Mouse (Mus musculus) induced T-regulatory cell, adult 2 months (primary cell): ENCODE data around the gene Crygb.

Experiments
- DNase-seq: peaks from one replicate; pipeline ENCODE4 v3.0.0-alpha.2; 2012; ENCODE audit warnings: low read depth

Crygb gene

DNA sequence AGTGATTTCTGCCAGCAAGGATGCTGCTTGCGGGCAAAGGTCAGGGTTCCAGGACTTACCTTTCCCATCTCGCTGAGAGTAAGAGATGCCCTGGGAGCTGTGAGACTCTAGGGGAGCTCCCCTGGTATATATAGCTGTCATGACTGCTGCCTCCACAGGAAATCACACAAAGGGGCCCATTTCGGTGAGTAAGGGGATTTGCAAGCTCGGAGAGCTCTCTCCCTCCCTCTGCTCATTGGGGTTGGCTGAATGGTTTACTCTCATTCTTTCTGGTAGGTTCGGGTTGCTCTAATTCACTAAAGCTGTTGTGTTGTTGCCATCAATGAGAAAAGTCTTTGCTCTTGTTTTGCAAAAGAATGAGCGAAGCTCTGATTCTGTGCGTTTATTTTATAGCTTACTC, at the start of gene Crygb:
Gene Crygb (minus strand): TSS at position 101 of the 400 bp plus-strand sequence.
- no peak for DNase-seq

GRCm38 (mm10) chr1:65131671-65132070, 49.6 kb upstream of the Crygb start:
- no peak for DNase-seq

GRCm38 (mm10) chr1:65130226-65130625, 48.1 kb upstream of the Crygb start:
- DNase-seq: no peak

GRCm38 (mm10) chr1:65129634-65130180, 47.6 kb upstream of the Crygb start:
- DNase-seq: no peak

DNA sequence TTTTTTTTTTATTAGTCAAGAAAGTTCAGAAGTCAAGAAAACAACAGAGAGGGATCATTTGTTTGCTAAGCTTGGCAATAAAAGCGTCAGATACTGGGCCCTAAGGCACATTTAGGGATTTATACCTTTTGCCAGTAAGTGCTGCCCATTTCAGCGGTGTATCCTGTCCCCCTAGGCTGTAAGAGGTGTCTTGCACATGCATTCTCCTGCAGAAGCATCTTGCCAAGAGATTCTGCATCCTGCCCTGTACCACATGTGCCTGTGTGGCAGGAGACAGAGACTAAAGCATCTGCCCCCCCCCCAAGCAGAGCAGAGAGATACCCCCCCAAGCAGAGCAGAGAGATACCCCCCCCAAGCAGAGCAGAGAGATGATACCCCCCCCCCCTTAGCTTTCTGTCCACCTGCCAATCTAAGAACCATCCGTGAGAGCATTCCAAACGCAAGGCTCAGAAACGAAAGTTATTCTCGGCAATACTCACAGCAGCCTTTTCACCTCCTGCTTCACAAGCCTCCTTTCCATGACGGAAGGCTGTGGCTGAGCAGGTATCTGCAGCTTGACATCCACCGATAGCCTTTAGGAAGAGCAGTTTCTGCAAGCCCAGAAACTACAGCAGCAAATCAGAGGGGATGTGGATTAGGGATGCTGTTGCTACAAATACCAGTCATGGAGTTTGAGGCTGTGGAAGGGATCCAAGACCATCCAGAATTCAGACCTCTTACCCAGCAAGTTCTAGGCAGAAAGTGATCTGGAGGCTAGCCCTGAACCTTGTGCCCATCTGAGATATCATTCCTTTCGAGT, 40.7 kb upstream of the Crygb start, which contains the start of gene D630023F18Rik:
Gene D630023F18Rik (minus strand): TSS at position 641 of the 799 bp plus-strand sequence.
- no peak for DNase-seq

DNA sequence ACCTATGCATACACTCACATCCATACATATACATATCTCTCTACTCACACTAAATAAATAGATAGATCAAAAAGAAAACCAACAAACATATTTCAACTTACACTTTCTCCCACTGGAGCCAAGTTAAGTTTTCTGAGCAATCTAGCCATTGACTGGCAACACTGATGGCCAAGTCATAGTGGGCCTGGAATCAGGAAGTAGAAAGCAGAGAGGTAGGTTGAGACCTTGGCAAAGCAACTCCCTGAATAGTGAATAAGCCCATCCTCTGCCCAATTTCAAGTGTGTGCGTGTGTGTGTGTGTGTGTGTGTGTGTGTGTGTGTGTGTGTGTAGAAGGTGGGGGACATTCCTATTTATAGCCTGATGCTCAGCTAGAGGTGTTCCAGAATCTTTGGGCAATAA, 37.4 kb upstream of the Crygb start, which contains the start of gene Gm28845:
Gene Gm28845 (minus strand): TSS at position 121 of the 400 bp plus-strand sequence.
- DNase-seq: no peak

DNA sequence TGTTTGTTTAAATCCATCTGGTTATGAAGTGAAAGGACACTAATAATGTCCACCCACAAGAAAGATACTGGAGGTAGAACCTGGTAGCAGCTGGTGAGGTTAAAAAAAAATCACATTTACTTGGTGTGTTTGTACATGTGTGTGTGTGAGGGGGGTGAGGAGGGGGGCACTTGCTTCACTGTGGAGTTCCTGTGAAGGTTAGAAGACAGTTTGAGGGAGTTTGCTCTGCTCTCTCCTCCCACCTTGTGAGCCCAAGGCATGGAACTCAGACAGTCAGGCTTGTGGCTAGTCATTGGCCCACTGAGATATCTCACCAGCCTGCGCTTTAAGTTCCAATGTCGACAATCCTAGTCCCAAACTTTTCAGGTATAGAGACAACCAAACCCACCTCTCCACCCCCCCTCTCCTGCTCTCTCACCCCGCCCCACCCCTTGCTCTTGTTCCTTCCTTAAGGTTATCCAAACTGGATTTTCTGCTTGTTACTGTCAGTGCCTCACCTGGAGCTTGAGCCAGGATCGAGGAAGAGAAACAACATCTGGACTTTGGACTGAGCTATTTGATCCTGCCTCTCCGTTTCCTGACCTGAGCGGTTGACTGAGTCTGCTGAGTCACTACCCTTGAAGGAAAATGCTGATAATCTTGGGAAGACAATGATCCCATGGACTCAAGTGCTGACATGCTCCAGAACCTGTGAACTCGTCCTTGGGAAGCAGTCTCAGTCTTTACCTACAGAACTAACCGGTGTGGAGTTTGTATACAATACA, 36.2 kb upstream of the Crygb start:
- no peak for DNase-seq

DNA sequence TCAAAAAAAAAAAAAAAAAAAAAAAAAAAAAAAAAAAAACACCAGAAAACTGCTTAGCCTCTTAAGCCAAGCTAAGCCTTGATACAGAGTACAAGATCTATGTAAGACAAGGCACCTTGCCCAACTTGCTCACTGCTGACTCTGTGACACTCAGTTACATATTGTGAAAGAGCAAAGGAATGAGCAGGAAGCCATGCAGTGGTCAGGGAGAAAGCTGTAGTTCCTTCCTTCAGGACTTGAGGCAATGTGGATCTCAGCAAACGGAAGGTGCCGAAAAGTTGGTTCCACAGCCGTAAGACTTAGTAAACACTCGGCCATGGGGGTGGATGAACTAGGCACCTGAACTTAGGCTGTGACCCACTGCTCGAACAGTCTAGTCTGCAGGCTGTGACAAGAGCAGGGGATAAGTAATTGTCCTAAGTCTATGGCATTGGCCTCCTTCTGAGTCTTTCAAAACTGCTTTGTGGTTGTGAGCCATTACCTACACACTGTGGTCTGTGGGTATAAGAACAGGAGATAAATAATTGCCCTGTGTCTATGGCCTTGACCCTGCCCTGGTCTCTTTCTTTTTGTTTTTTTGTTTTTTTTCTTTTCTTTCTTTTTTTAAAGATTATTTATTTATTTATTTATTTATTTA, 31.6 kb upstream of the Crygb start:
- DNase-seq: no peak

DNA sequence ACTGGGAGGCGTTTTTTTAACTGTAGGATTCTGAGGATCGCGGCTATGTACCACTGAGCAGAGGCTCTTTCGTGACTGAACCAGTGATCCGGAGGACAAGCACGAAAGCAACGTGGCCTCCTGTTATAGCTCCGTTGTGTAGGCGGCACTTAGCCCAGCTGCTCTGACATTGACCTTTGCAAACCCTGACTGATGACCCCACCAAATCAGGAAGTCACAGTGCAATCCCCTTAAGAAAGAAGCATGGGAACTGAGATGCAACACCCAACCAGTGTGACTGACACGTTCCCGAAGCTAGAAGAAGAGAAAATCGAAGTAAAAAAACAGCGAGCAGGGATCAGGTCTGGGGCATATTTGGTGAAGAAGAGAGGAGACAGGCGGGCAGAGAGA, 30.7 kb upstream of the Crygb start:
- DNase-seq: no peak

DNA sequence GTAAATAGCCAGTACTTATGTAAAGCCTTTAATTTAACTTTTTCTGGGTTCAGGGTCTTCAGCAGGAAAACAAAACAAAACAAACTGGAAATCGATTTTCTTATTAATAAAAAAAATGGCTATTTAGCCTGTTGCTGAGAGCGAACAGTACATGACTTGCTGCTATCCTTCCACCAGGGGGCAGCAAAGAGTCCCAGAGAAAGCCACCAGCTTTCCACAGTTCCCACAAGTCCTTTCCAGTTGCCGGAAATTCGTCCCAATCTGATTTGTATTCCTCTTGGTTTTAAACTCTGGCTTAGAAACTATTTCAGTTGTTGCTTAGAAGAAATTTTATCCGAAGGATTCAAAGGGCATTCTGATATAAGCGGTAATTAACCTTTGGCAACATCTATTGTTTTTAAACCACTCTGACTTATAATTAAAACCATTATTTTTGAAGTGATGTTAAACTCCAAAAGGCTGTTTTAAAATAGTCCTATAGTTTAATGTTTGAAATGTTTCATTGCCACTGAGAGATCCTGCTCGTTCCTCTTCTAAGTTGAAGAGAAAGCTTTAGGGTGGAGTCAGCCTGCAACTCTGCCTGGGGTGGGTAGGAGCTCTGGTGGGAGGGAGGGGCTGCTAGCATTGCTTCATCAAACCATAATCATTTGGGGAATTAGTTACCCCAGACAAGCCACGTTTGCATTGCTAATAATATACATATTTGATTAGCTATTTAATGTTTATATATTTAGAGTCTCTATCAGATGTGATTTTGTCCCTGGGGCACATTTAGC, 30.1 kb upstream of the Crygb start:
- DNase-seq: peak; percentile 75

- no peak for DNase-seq
These were observed 27.8 kb upstream of the Crygb start for GRCm38 (mm10) chr1:65109756-65110435.

DNA sequence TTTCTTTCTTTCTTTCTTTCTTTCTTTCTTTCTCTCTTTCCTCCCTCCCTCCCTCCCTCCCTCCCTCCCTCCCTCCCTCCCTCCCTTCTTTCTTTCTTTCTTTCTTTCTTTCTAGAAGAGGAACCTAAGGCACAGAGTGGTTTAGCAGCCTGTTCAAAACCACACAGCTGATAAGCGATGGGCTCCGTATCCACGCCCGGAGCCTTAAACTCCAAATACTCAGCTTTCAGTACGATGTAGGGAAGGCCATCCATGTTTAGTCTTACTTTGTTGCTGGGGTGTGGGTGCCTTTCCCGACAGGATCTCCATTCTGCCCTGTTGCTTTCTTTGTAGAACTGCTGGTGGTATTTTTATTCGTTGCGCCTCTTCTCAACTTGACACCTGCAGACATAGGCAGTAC, 27.1 kb upstream of the Crygb start:
- DNase-seq: no peak

DNA sequence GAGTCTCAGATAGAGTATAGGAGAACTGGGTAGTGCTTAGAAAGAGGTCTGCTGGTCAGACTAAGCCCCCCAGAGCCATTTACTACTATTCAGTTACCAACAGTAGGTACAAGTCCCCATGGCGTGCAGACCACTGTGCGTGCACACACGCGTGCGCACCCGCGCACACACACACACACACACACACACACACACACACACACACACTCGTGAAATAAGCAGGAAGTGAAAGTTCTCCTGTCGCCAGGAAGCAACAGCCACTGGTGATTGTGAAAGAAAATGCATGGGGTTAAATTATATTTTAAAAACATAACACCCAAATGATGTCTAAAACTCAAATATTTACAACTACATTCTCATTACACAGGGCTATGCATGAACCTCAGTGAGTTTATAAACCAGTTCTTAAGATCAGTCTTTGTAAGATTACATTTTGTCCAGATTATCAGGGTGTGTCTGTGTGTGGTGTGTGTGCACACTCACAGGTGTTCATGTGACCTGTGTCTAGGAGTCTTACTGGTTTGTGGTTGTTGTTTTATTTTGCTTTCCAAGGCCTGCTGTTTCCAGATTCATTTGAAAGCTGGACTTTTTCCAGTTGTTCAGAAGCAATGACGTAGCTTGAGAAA, 25.7 kb upstream of the Crygb start:
- no peak for DNase-seq

- no peak for DNase-seq
These were observed 21.2 kb upstream of the Crygb start, which contains the start of gene Cryga for GRCm38 (mm10) chr1:65103273-65103672. Gene Cryga, minus strand, starts transcription at chr1:65103373.

GRCm38 (mm10) chr1:65096953-65097352, 14.9 kb upstream of the Crygb start:
- no peak for DNase-seq

- DNase-seq: no peak
These were observed 9.5 kb upstream of the Crygb start for GRCm38 (mm10) chr1:65091566-65091965.

- DNase-seq: no peak
These were observed 8.3 kb upstream of the Crygb start for GRCm38 (mm10) chr1:65090370-65090769.

GRCm38 (mm10) chr1:65088567-65089356, 6.7 kb upstream of the Crygb start:
- no peak for DNase-seq

DNA sequence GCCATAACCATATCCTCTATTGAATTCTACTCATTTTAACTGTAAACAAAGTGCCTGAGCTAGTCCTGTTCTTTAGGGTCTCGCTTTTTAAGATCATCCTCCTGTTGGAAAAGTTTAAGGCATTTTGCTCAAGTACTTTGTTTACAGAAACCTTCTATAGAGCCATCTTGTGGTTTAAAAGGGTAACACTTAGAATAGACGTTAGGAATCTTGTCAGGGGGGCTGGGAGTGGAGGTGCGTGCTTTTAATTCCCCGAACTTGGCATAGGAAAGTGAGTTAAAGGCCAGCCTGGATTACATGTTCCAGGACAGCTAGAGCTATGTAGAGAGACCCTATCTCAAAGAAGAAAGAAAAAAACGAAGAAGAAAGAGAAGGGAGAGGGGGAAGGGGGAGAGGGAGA, 6.5 kb downstream of the Crygb start:
- DNase-seq: no peak

- DNase-seq: no peak
These were observed 8.5 kb downstream of the Crygb start, which contains the start of gene Crygc for GRCm38 (mm10) chr1:65073589-65073988. Gene Crygc, minus strand, starts transcription at chr1:65073689.
